In genomic region chr19:7276053-7276659, GRCm38 (mm10) we compare ENCODE assay signal across 10 mouse cellular contexts. TPM values are rescaled to one million over a fixed set of nuclear protein-coding genes. Genes with fewer than 3 reads are reported as not detected.
DNase-seq lines count a peak whose midpoint lies in the region; ATAC-seq and TF ChIP-seq lines count a peak whose summit lies in the region.
"Had no signal": no experiment of that assay in that cellular context is flagged by ENCODE, and none has a peak within 500 bp of the region (broad histone marks: within the 10 kb centered on the region; RNA-seq: fewer than 3 reads in every experiment).

No protein-coding gene starts in this region.

- H3K4me2 ChIP-seq in stomach, embryonic 14.5 days (replicated peaks; ENCODE audit: low read depth, low read length) = no peak overlapping the region

- H3K27me3 ChIP-seq in limb, embryonic 10.5 days (ENCODE audit: low read depth, poor library complexity, severe bottlenecking) = no peaks in the 10 kb centered on the region
- no peaks in the 10 kb centered on the region for H3K27me3 ChIP-seq in stomach, embryonic 14.5 days (ENCODE audit: control insufficient read depth, insufficient read depth, low read length)

- no peak for ATAC-seq in stomach, embryonic 14.5 days (ENCODE audit: insufficient number of reproducible peaks, insufficient read depth, low FRiP score, low read depth)
- ATAC-seq in erythroblast, adult 5-6 weeks (replicated peaks; ENCODE audit: low FRiP score, poor library complexity, severe bottlenecking) = no peak

- peak overlapping the region; percentile 33; the same call in 1 of the 2 replicates for H3K27ac ChIP-seq in left cerebral cortex, adult 2 months
- H3K27ac ChIP-seq in limb, embryonic 10.5 days = peak overlapping the region; percentile 54; the same call in 1 of the 2 replicates
- peak overlapping the region; percentile 49; the same call in 1 of the 2 replicates for H3K27ac ChIP-seq in stomach, embryonic 14.5 days (ENCODE audit: low read length)

- DNase-seq in adrenal gland, postnatal 10 days = peak; percentile 47
- DNase-seq in adrenal gland, adult 8-10 months = no peak
- DNase-seq in left cerebral cortex, adult 2 months (ENCODE audit: extremely low spot score in 1 of 2, low spot score in 2 of 2) = no peak
- no peak for DNase-seq in left cerebral cortex, adult 18-20 months (ENCODE audit: low spot score in 2 of 2)
- DNase-seq in limb, embryonic 10.5 days (ENCODE audit: low spot score) = no peak
- no peak for DNase-seq in gastrocnemius, adult 8-10 months (ENCODE audit: low spot score in 2 of 2)
- DNase-seq: right cerebral cortex, adult 18-20 months had no signal

- 54% methylated on average over 7 of the region's 7 CpGs for WGBS in limb, embryonic 10.5 days
- 47% methylated on average over 7 of the region's 7 CpGs for WGBS in stomach, embryonic 14.5 days

- intact Hi-C loops in left cerebral cortex, adult 2 months (cut with DNase I) = no loop called here

- no peaks in the 10 kb centered on the region for H3K9me3 ChIP-seq in limb, embryonic 10.5 days (replicated peaks)
- no peaks in the 10 kb centered on the region for H3K9me3 ChIP-seq in stomach, embryonic 14.5 days (ENCODE audit: control insufficient read depth, low read depth, low read length)

- no peak overlapping the region for H3K9ac ChIP-seq in stomach, embryonic 14.5 days (replicated peaks; ENCODE audit: low read depth, low read length)

- H3K36me3 ChIP-seq in limb, embryonic 10.5 days = peaks cover 98% of the 10 kb centered on the region
- peaks cover 70% of the 10 kb centered on the region for H3K36me3 ChIP-seq in stomach, embryonic 14.5 days (ENCODE audit: control insufficient read depth, insufficient read depth, low read length)

- no peak for TF ChIP-seq CTCF in left cerebral cortex, adult 2 months (IDR thresholded peaks at IDR 0.05)

- peaks cover 33% of the 10 kb centered on the region for H3K4me1 ChIP-seq in limb, embryonic 10.5 days
- H3K4me1 ChIP-seq in stomach, embryonic 14.5 days (ENCODE audit: control insufficient read depth, insufficient read depth, low read length) = peaks cover 16% of the 10 kb centered on the region

- no peak overlapping the region for H3K4me3 ChIP-seq in left cerebral cortex, adult 2 months
- no peak overlapping the region for H3K4me3 ChIP-seq in limb, embryonic 10.5 days
- no peak overlapping the region for H3K4me3 ChIP-seq in stomach, embryonic 14.5 days (ENCODE audit: low read depth, low read length)
- H3K4me3 ChIP-seq: erythroblast, embryonic 14.5 days had no signal

RNA-seq across cellular contexts. Expression of gene Rcor2, which starts 9.0 kb away (rescaled TPM):
- total RNA-seq in adrenal gland, postnatal 10 days (2021) = 1 to 10 TPM; 4.5 to 7.6 TPM
- total RNA-seq in adrenal gland, adult 8-10 months (2022) = 1 to 10 TPM; 3.8 to 7.5 (median 5.3) TPM
- 10 to 100 TPM; 14.3 to 14.7 TPM for total RNA-seq in left cerebral cortex, adult 2 months (2021)
- 10 to 100 TPM; 17.6 to 17.7 TPM for total RNA-seq in left cerebral cortex, adult 18-20 months (2021)
- polyA plus RNA-seq in limb, embryonic 10.5 days (2016; fragmentation: Nextera tagmentation; extraction: Ambion mirVana) = 54.9 and 63.1 TPM in 2 replicates
- 8.4 and 10.2 TPM in 2 replicates for polyA plus RNA-seq in stomach, embryonic 14.5 days (2014; fragmentation: Nextera tagmentation; extraction: Ambion mirVana)
- 1 to 10 TPM; 1.8 to 4.2 (median 2.1) TPM for total RNA-seq in gastrocnemius, adult 8-10 months (2022)
- not detected in 2 replicates for total RNA-seq in erythroblast, adult 5-6 weeks (2015; ENCODE audit: low replicate concordance)
- total RNA-seq in erythroblast, adult 5-6 weeks (2017; ENCODE audit: low replicate concordance) = 0.17 TPM in 1 of 2 replicates, not detected in the other

RNA-seq across cellular contexts. Expression of gene Naa40, which starts 35.2 kb away (rescaled TPM):
- 10 to 100 TPM; 27.2 to 38.8 TPM for total RNA-seq in adrenal gland, postnatal 10 days (2021)
- total RNA-seq in adrenal gland, adult 8-10 months (2022) = 10 to 100 TPM; 20.9 to 27.4 (median 24.4) TPM
- total RNA-seq in left cerebral cortex, adult 2 months (2021) = 10 to 100 TPM; 35.7 to 37.4 TPM
- 10 to 100 TPM; 27.7 to 29.8 TPM for total RNA-seq in left cerebral cortex, adult 18-20 months (2021)
- 92.0 and 92.4 TPM in 2 replicates for polyA plus RNA-seq in limb, embryonic 10.5 days (2016; fragmentation: Nextera tagmentation; extraction: Ambion mirVana)
- 59.4 and 59.6 TPM in 2 replicates for polyA plus RNA-seq in stomach, embryonic 14.5 days (2014; fragmentation: Nextera tagmentation; extraction: Ambion mirVana)
- 10 to 100 TPM in 3 of 4 experiments, 1 to 10 TPM in 1; 9.2 to 12.4 (median 11.2) TPM for total RNA-seq in gastrocnemius, adult 8-10 months (2022)
- total RNA-seq in erythroblast, adult 5-6 weeks (2015; ENCODE audit: low replicate concordance) = 12.5 and 20.1 TPM in 2 replicates
- total RNA-seq in erythroblast, adult 5-6 weeks (2017; ENCODE audit: low replicate concordance) = 14.5 and 15.1 TPM in 2 replicates

RNA-seq across cellular contexts. Expression of gene Cox8a, which starts 58.7 kb away (rescaled TPM):
- 1,000 to 10,000 TPM; 1,477 to 1,649 TPM for total RNA-seq in adrenal gland, postnatal 10 days (2021)
- total RNA-seq in adrenal gland, adult 8-10 months (2022) = 100 to 1,000 TPM; 725 to 927 (median 846) TPM
- 100 to 1,000 TPM; 934 to 941 TPM for total RNA-seq in left cerebral cortex, adult 2 months (2021)
- total RNA-seq in left cerebral cortex, adult 18-20 months (2021) = 1,000 to 10,000 TPM in 1 of 2 experiments, 100 to 1,000 TPM in 1; 906 to 1,040 TPM
- polyA plus RNA-seq in limb, embryonic 10.5 days (2016; fragmentation: Nextera tagmentation; extraction: Ambion mirVana) = 862 and 928 TPM in 2 replicates
- 1,044 and 1,144 TPM in 2 replicates for polyA plus RNA-seq in stomach, embryonic 14.5 days (2014; fragmentation: Nextera tagmentation; extraction: Ambion mirVana)
- 100 to 1,000 TPM in 1 of 4 experiments, 10 to 100 TPM in 3; 68.4 to 103 (median 82.9) TPM for total RNA-seq in gastrocnemius, adult 8-10 months (2022)
- 177 and 188 TPM in 2 replicates for total RNA-seq in erythroblast, adult 5-6 weeks (2015; ENCODE audit: low replicate concordance)
- 51.3 and 166 TPM in 2 replicates for total RNA-seq in erythroblast, adult 5-6 weeks (2017; ENCODE audit: low replicate concordance)
